In genomic region chr13:21327424-21327823, GRCm38 (mm10) we compare ENCODE assay signal across 8 mouse cellular contexts. TPM values are rescaled to one million over a fixed set of nuclear protein-coding genes. Genes with fewer than 3 reads are reported as not detected.
DNase-seq lines count a peak whose midpoint lies in the region; ATAC-seq and TF ChIP-seq lines count a peak whose summit lies in the region.

No protein-coding gene starts in this region.

- H3K27ac ChIP-seq in heart, adult 2 months, result no peak overlapping the region
- H3K27ac ChIP-seq in embryonic facial prominence, embryonic 12.5 days, result no peak overlapping the region
- H3K27ac ChIP-seq in neural tube, embryonic 13.5 days (replicated peaks), result no peak overlapping the region

- WGBS in heart, adult 2 months, result 1% methylated on average over 9 of the region's 9 CpGs
- under 1% methylated on average over 9 of the region's 9 CpGs for WGBS in embryonic facial prominence, embryonic 12.5 days
- WGBS in neural tube, embryonic 13.5 days, result under 1% methylated on average over 9 of the region's 9 CpGs

- no peaks in the 10 kb centered on the region for H3K79me2 ChIP-seq in heart, adult 2 months (replicated peaks; ENCODE audit: control insufficient read depth, insufficient read depth, low read length)

- peak in 1 of 2 experiments; percentile 19 for DNase-seq in heart, adult 2 months
- no peak for DNase-seq in heart, adult 8-10 months (ENCODE audit: low spot score)
- DNase-seq in left cerebral cortex, postnatal 4 days, result peak; percentile 11
- DNase-seq in layer of hippocampus, postnatal 36 days, result no peak
- DNase-seq in cerebellum, postnatal 36 days, result no peak

- H3K4me2 ChIP-seq in embryonic facial prominence, embryonic 12.5 days (replicated peaks), result peak overlapping the region; percentile 65
- peak overlapping the region; percentile 55 for H3K4me2 ChIP-seq in neural tube, embryonic 13.5 days

- TF ChIP-seq EP300 in heart, adult 2 months (IDR thresholded peaks at IDR 0.05; ENCODE audit: insufficient read depth, low read depth, low read length), result no peak

- H3K9ac ChIP-seq in heart, adult 2 months (ENCODE audit: low read depth, low read length), result no peak overlapping the region; the same call in 1 of the 2 replicates
- peak overlapping the region; percentile 41 for H3K9ac ChIP-seq in embryonic facial prominence, embryonic 12.5 days
- H3K9ac ChIP-seq in neural tube, embryonic 13.5 days, result 0 out of 2 replicates have a peak overlapping the region, but pooled peaks have one; percentile 4

- intact Hi-C loops in heart, adult 2 months (cut with DNase I), result loop anchor here (2.0 to 10.0 kb wide), 7 partner anchors 49 to 1013 kb away; no protein-coding TSS in a partner anchor
- intact Hi-C loops in left cerebral cortex, postnatal 4 days (cut with DNase I), result loop anchor here (5.0 to 10.0 kb wide), 2 partner anchors 50 to 143 kb away; no protein-coding TSS in a partner anchor

- H3K9me3 ChIP-seq in E14TG2a.4 (ENCODE audit: low read length), result no peaks in the 10 kb centered on the region
- no peaks in the 10 kb centered on the region for H3K9me3 ChIP-seq in embryonic facial prominence, embryonic 12.5 days
- no peaks in the 10 kb centered on the region for H3K9me3 ChIP-seq in neural tube, embryonic 13.5 days

- ATAC-seq in embryonic facial prominence, embryonic 12.5 days (ENCODE audit: insufficient number of reproducible peaks, insufficient read depth, low FRiP score, low TSS enrichment), result 0 out of 2 replicates have a peak, but pooled peaks have one; percentile 28
- peak; percentile 27; the same call in 1 of the 2 replicates for ATAC-seq in neural tube, embryonic 13.5 days (ENCODE audit: low read depth)

- no peak for TF ChIP-seq POLR2A in heart, adult 2 months (IDR thresholded peaks at IDR 0.05; ENCODE audit: insufficient read depth, low read depth, low read length)

- peak overlapping the region; percentile 65 for H3K4me3 ChIP-seq in heart, adult 2 months
- H3K4me3 ChIP-seq in E14TG2a.4 (replicated peaks; ENCODE audit: low read length), result peak overlapping the region; percentile 79
- peak overlapping the region; percentile 46 for H3K4me3 ChIP-seq in embryonic facial prominence, embryonic 12.5 days
- H3K4me3 ChIP-seq in neural tube, embryonic 13.5 days, result peak overlapping the region; percentile 34

- H3K36me3 ChIP-seq in heart, adult 2 months (ENCODE audit: control insufficient read depth, insufficient read depth, low read length), result no peaks in the 10 kb centered on the region
- no peaks in the 10 kb centered on the region for H3K36me3 ChIP-seq in E14TG2a.4 (ENCODE audit: insufficient read depth, low read length)
- H3K36me3 ChIP-seq in embryonic facial prominence, embryonic 12.5 days, result no peaks in the 10 kb centered on the region
- no peaks in the 10 kb centered on the region for H3K36me3 ChIP-seq in neural tube, embryonic 13.5 days

- no peaks in the 10 kb centered on the region for H3K27me3 ChIP-seq in heart, adult 2 months (ENCODE audit: control insufficient read depth, insufficient read depth, low read length)
- no peaks in the 10 kb centered on the region for H3K27me3 ChIP-seq in E14TG2a.4 (ENCODE audit: insufficient read depth, low read length)
- 0 out of 2 replicates have a peak, but pooled peaks cover 6% of the 10 kb centered on the region for H3K27me3 ChIP-seq in embryonic facial prominence, embryonic 12.5 days
- H3K27me3 ChIP-seq in neural tube, embryonic 13.5 days, result peaks cover 12% of the 10 kb centered on the region

- H3K4me1 ChIP-seq in heart, adult 2 months (ENCODE audit: control insufficient read depth, insufficient read depth, low read length), result no peaks in the 10 kb centered on the region
- H3K4me1 ChIP-seq in E14TG2a.4 (replicated peaks; ENCODE audit: low read depth, low read length), result peaks cover 14% of the 10 kb centered on the region
- H3K4me1 ChIP-seq in embryonic facial prominence, embryonic 12.5 days, result no peaks in the 10 kb centered on the region
- H3K4me1 ChIP-seq in neural tube, embryonic 13.5 days (replicated peaks), result peaks cover 7% of the 10 kb centered on the region; the same call in 1 of the 2 replicates

- no peak for TF ChIP-seq CTCF in heart, adult 2 months (IDR thresholded peaks at IDR 0.05)
- no peak for TF ChIP-seq CTCF in E14TG2a.4 (conservative IDR thresholded peaks at IDR 0.05; ENCODE audit: low read length)

RNA-seq across cellular contexts. Expression of gene Gpx6, which starts 15.5 kb away (rescaled TPM):
- total RNA-seq in heart, adult 2 months (2021), result not detected
- polyA plus RNA-seq in heart, adult 2 months (2012; rRNA removed), result not detected in 2 replicates
- total RNA-seq in heart, adult 8-10 months (2022), result not detected
- polyA plus RNA-seq in embryonic facial prominence, embryonic 12.5 days (2016; fragmentation: Nextera tagmentation; extraction: Ambion mirVana), result 0.13 and 0.55 TPM in 2 replicates
- total RNA-seq in left cerebral cortex, postnatal 4 days (2021), result not detected
- not detected in 2 replicates for polyA plus RNA-seq in neural tube, embryonic 13.5 days (2015; fragmentation: Nextera tagmentation; extraction: Ambion mirVana)
- not detected for total RNA-seq in layer of hippocampus, postnatal 36 days (2021)

RNA-seq across cellular contexts. Expression of gene Olfr1367, which starts 19.3 kb away (rescaled TPM):
- total RNA-seq in heart, adult 2 months (2021), result not detected
- not detected in 2 replicates for polyA plus RNA-seq in heart, adult 2 months (2012; rRNA removed)
- total RNA-seq in heart, adult 8-10 months (2022), result not detected
- not detected in 2 replicates for polyA plus RNA-seq in embryonic facial prominence, embryonic 12.5 days (2016; fragmentation: Nextera tagmentation; extraction: Ambion mirVana)
- not detected for total RNA-seq in left cerebral cortex, postnatal 4 days (2021)
- not detected in 2 replicates for polyA plus RNA-seq in neural tube, embryonic 13.5 days (2015; fragmentation: Nextera tagmentation; extraction: Ambion mirVana)
- total RNA-seq in layer of hippocampus, postnatal 36 days (2021), result not detected

RNA-seq across cellular contexts. Expression of gene Gpx5, which starts 34.9 kb away (rescaled TPM):
- not detected for total RNA-seq in heart, adult 2 months (2021)
- not detected in 2 replicates for polyA plus RNA-seq in heart, adult 2 months (2012; rRNA removed)
- total RNA-seq in heart, adult 8-10 months (2022), result not detected
- polyA plus RNA-seq in embryonic facial prominence, embryonic 12.5 days (2016; fragmentation: Nextera tagmentation; extraction: Ambion mirVana), result not detected in 2 replicates
- total RNA-seq in left cerebral cortex, postnatal 4 days (2021), result not detected
- polyA plus RNA-seq in neural tube, embryonic 13.5 days (2015; fragmentation: Nextera tagmentation; extraction: Ambion mirVana), result not detected in 2 replicates
- not detected for total RNA-seq in layer of hippocampus, postnatal 36 days (2021)

RNA-seq across cellular contexts. Expression of gene Zscan12, which starts 35.2 kb away (rescaled TPM):
- total RNA-seq in heart, adult 2 months (2021), result 1 to 10 TPM; 4.8 to 5.1 TPM
- polyA plus RNA-seq in heart, adult 2 months (2012; rRNA removed), result 1.3 and 2.5 TPM in 2 replicates
- total RNA-seq in heart, adult 8-10 months (2022), result 1 to 10 TPM; 4.5 to 6.0 (median 5.0) TPM
- polyA plus RNA-seq in embryonic facial prominence, embryonic 12.5 days (2016; fragmentation: Nextera tagmentation; extraction: Ambion mirVana), result 17.4 and 19.2 TPM in 2 replicates
- total RNA-seq in left cerebral cortex, postnatal 4 days (2021), result 10 to 100 TPM; 11.0 to 11.3 TPM
- 13.8 and 14.4 TPM in 2 replicates for polyA plus RNA-seq in neural tube, embryonic 13.5 days (2015; fragmentation: Nextera tagmentation; extraction: Ambion mirVana)
- total RNA-seq in layer of hippocampus, postnatal 36 days (2021), result 1 to 10 TPM; 8.4 to 9.9 TPM
